Mouse (Mus musculus) fat pad, adult 2 months (tissue): ENCODE data around the gene Cntnap1.
"Not testable (repeated sequence)": the region's sequence is repeated elsewhere in the genome, so short reads cannot be mapped to it uniquely, and the experiment has no call there.

Source experiments
- DNase-seq: peaks from one replicate; pipeline ENCODE4 v3.0.0-alpha.2; 2011; ENCODE audit warnings: low read depth, low spot score; ENCODE audit errors: extremely low read depth

Gene Cntnap1

DNA sequence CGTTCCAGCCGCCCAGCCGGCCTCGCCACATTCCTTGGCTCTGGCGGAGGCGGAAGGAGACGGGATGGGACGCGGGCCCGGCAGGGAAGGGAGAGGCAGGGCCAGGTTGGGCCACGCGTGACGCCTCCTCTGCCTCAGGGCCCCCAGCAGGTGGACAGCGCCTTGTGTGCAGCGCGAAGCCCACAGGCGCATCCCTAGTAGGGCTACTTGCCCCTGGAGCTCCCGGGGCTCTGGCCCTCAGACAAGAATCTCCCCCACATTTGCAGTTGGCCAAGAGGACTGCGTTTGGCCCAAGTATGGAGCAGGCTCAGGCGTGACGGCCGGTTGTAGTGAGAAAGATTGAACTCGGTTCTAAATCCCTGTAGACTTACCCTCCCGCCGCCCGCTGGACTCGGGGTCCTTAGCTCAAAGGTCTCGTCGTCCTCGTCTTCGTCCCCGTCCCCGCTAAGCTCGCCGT lies at the start of gene Cntnap1:
Gene Cntnap1, plus strand, starts transcription at position 170 of the 457 bp plus-strand sequence.
- no peak for DNase-seq

GRCm38 (mm10) chr11:101120545-101121188 lies 49.7 kb upstream of the Cntnap1 start:
- no peak for DNase-seq

DNA sequence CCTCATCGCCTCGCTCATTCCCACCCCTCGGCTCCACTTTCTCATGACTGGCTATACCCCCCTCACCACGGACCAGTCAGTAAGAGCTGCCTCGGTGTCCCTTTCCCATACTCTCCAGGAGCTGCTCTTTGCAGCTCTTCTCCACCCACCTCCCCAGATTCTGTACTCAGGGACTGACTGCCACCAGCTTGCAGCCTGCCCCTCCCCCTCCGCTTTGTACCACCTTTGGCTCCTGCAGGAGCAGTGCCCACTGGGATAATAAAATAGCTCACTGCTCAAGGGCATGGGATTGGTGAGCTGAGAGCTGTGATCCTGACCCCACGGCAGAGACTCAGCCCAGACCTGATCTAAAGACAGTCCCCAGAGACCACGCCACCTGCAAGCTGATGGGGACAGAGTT lies 45.8 kb upstream of the Cntnap1 start:
- DNase-seq: not testable (repeated sequence)

DNA sequence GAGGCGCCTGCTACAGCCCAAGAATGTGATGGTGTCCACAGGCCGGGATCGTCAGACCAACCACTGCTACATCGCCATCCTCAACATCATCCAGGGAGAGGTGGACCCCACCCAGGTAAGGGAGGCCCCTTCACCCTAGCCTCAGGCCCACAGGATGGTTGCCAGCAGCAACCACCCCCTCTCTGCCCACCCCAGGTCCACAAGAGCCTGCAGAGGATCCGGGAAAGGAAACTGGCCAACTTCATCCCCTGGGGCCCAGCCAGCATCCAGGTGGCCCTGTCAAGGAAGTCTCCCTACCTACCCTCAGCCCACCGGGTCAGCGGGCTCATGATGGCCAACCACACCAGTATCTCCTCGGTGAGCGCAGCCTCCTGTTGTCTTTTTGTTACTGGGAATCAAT lies 45.3 kb upstream of the Cntnap1 start:
- not testable (repeated sequence) for DNase-seq

GRCm38 (mm10) chr11:101127075-101127474 lies 43.2 kb upstream of the Cntnap1 start:
- DNase-seq: no peak

- no peak for DNase-seq
Measured at GRCm38 (mm10) chr11:101128996-101129577, 41.2 kb upstream of the Cntnap1 start.

DNA sequence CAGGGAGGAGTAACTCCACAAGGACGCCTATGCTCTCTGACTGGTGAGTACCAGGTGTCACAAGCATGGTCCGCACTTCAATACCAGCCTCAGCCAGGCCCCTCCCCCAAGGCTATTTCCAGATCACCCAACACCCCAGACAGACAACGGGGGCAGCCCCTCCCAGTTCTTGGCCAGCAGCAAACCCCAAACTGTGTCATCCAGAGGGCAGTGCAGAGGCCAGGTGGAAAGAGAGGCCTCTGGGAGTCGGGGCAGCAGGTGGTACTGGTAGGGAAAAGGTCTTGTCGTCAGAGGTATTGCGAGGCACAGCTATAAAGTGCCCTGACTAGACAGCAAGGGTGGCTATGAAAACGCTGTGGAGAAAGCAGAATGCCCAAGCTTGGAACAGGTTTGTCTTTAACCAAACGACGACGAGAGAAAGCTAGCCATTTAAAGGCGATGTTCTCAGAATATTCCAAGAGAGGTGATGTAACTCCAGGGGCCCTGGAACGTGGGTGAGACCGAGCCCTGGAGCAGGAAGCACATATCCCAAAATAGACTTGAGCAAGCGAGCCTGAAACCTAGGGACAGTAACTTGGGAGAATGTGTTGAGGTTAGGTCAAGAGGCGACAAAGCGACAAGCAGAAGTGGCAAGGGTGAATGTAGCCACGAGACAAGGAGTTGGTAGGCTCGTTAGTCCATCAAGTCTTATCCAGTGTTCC lies 40.1 kb upstream of the Cntnap1 start:
- no peak for DNase-seq

- no peak for DNase-seq
Measured at GRCm38 (mm10) chr11:101131187-101131586, 39.1 kb upstream of the Cntnap1 start.

GRCm38 (mm10) chr11:101131701-101132100 lies 38.6 kb upstream of the Cntnap1 start:
- no peak for DNase-seq

- no peak for DNase-seq
Measured at GRCm38 (mm10) chr11:101133037-101133436, 37.3 kb upstream of the Cntnap1 start.

- no peak for DNase-seq
Measured at GRCm38 (mm10) chr11:101134217-101134865, 36.0 kb upstream of the Cntnap1 start.

DNA sequence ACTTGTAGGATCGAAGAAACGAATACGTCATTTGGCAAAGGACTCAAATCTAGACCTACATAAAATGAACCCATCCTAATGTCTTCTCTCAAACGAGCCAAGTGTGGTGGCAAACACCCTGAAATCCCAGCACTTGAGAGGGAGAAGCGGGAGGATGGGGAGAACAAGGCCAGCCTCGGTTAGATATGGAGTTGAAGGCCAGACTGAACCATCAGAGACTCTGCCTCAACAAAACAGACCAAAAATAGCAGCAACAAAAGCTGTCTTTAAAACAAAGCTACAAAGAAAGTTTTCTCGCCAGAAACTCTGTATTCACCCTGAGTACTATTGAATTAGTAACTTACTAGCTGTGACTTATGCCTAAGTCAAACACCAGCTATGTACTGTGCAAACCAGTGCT lies 33.3 kb upstream of the Cntnap1 start:
- no peak for DNase-seq

- no peak for DNase-seq
Measured at GRCm38 (mm10) chr11:101138536-101139181, 31.7 kb upstream of the Cntnap1 start.

DNA sequence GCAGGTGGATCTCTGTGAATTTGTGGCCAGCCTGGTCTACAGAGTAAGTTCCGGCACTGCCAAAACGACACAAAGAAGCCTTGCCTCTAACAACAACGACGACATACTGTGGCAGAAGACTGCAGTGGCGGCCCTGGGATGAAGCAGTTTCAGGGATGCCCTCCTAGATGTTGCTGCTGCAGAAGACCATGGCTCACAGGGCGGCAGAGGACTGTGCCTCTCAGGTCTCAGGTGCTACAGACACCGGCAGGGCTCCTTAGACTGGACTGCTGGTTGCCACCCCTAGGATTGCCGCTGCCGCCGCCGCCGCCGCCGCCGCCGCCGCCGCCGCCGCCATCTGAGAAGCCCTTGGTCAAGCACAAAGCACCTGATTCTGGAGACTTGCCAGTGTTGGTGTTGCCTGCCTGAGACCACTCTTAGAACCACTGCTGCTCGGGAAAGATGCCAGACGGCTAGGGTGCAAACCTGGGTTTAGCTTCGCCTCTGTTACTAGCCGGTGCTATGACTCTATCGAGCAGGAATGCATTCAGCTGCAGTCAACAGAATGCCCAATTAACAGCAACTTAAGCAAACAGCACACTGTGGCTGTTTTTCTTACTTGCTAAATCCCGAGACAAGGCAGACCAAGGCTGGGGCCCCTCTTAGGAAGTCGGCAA lies 30.0 kb upstream of the Cntnap1 start:
- DNase-seq: no peak

GRCm38 (mm10) chr11:101141088-101141487 lies 29.2 kb upstream of the Cntnap1 start:
- no peak for DNase-seq

GRCm38 (mm10) chr11:101142215-101142967 lies 27.9 kb upstream of the Cntnap1 start:
- no peak for DNase-seq

DNA sequence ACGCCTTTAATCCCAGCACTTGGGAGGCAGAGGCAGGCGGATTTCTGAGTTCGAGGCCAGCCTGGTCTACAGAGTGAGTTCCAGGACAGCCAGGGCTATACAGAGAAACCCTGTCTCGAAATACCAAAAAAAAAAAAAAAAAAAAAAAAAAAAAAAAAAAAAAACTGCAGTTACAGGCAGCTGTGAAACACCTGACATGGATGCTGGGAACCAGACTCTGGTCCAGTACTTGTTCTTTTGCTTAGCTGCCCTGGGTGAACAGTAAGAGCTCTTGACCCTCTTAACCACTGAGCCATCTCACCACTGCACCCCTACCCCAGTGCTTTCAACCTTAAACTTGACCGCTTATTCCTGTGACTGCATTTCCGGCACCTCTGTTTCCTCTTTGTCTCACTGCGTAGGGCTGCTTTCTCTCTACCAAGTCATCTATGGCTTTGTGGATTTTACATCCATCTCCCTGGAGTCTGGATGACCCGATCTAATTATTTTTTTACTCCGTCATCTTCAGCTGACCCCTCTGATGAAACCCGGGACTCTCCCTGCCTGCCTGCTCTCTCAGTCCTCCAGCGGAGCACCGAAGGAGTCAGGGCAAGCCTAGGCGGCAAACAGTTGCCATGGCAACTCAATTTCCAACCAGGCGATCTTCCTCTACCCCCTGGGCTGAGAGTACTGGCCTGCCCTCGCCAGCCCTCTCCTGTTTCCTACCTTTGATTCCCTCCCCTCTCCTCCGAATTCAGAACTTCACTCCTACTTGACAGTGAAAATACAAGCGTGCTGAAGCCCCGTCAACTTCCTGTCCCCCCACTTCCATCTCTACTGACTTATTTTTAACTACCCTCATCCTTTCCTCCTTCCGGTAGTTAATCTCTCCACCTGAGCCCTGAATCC lies 26.7 kb upstream of the Cntnap1 start:
- no peak for DNase-seq

DNA sequence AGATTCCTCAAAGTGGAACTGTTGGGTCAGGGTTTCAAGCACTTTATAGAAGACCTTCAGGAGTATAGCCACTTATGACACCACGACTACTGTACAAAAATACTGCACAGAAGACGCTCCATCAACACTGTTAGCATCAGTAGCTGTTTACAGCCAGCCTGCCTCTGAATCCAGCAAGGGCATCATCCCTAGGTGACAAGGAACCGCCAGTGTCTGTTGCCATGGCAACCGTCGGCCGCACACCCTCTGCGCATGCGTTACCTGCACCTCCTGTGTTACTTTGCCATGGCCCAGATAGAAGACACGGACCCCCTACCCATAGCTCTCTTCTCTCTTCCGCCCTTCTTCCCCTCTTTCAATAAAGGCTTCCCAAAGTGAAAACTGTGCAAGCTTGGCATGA lies 23.9 kb upstream of the Cntnap1 start:
- DNase-seq: no peak

DNA sequence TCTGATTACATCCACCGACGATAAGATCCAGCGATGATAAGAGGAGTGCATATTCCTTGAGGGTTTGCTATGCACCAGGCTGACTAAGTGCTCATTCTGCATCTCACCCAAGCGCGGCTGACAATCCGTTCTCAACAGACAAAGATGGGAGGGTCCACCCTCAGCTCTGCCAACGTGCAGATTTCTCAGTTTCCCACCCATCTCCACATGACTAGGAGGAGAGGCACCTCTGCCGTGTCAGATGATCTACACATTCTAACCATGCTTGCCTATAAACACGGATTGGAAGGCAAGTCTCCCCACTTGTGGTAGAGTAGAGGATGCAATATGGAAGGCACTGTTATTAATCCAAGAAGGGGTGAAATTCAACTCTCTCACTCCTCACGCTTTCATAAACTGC lies 21.6 kb upstream of the Cntnap1 start:
- DNase-seq: no peak
